Mouse (Mus musculus) spleen, postnatal 14 days (tissue): Measurements from ENCODE around the gene Vangl2.

Experiments
- DNase-seq, 2 experiments: peaks; one replicate each; pipeline ENCODE4 v3.0.0; 2021 to 2022; ENCODE audit warnings: low spot score in 2 of 2

The Vangl2 gene

GRCm38 (mm10) chr1:171966054-171966790, 62.0 kb downstream of the Vangl2 start:
- DNase-seq, result no peak

GRCm38 (mm10) chr1:171963613-171964012, 64.6 kb downstream of the Vangl2 start:
- no peak for DNase-seq

GRCm38 (mm10) chr1:171961704-171962103, 66.5 kb downstream of the Vangl2 start:
- DNase-seq, result no peak

GRCm38 (mm10) chr1:171960726-171961125, 67.5 kb downstream of the Vangl2 start:
- DNase-seq, result no peak

GRCm38 (mm10) chr1:171957411-171957810, 70.8 kb downstream of the Vangl2 start:
- no peak for DNase-seq

GRCm38 (mm10) chr1:171955071-171955470, 73.2 kb downstream of the Vangl2 start:
- DNase-seq, result no peak
